Mouse (Mus musculus) cortical plate, adult 2 months (tissue): ENCODE measurements at regions not wholly inside any gene's neighbourhood (a gene's known extent, or its start where the extent isn't known, plus 50 kb on each side); places are given as distances from the start of the nearest gene placed in this dataset.

ENCODE experiments used
- CTCF ChIP-seq: fragments of 200-500 bp; IDR thresholded peaks from 2 replicates; pipeline ENCODE4 v1.5.1; 2011; ENCODE audit warnings: mild to moderate bottlenecking, control low read depth, low read length; ENCODE audit not compliant: insufficient read depth; ENCODE audit errors: extremely low read depth
- POLR2A ChIP-seq: fragments of 200-500 bp; IDR thresholded peaks from 2 replicates; pipeline ENCODE4 v1.6.1; 2011; ENCODE audit warnings: mild to moderate bottlenecking, low read length, control low read depth; ENCODE audit not compliant: insufficient read depth; ENCODE audit errors: extremely low read depth

DNA sequence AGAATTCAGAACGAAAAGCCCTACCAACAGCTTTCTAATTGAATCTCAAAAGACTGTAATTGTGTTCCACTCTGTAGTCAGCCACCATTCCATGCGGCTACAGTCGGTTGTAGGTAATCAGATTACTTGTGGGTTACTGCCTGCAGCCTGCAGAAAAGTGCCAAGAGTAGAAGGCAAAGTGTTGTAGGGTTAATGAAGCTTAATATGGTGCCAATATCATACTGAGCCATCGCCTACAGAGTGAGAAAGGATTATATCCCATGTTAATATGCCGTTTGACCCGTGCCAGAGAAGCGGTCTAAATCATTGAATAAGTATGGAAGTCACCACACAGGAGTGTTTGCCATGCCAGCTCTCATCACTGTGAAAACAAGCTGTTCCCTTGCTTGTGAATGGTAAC, 786.4 kb upstream of the Acvr2a start:
- TF ChIP-seq CTCF, result no peak
- TF ChIP-seq POLR2A, result no peak
